Mouse (Mus musculus) megakaryocyte-erythroid progenitor cell, adult 5-6 weeks (primary cell): ENCODE measurements around the gene Adamtsl1. TPM values are rescaled to one million over a fixed set of nuclear protein-coding genes. Genes with fewer than 3 reads are reported as not detected.
A peak's percentile ranks its signal among the peaks of the same experiment; 100 is the strongest.

Experiments
- ATAC-seq: replicated peaks from 2 replicates; pipeline ENCODE4 v1.8.0; 2016; ENCODE audit warnings: mild to moderate bottlenecking, inconsistent platforms; ENCODE audit not compliant: severe bottlenecking, poor library complexity, low FRiP score, low TSS enrichment
- total RNA-seq, 2 experiments: library from RNA; stranded (forward) in 1 of 2; stranded (reverse) in 1 of 2; fragments of 200-1000, 215-1000 nt in 1 of 2; fragments of >200 nt in 1 of 2; fragmentation: Nextera tagmentation in 1 of 2; gene quantifications; 2 replicates each; pipeline ENCODE4 v1.2.3; 2014 to 2017

Adamtsl1 gene
- total RNA-seq, 2 experiments from 2014 or later = not detected

DNA sequence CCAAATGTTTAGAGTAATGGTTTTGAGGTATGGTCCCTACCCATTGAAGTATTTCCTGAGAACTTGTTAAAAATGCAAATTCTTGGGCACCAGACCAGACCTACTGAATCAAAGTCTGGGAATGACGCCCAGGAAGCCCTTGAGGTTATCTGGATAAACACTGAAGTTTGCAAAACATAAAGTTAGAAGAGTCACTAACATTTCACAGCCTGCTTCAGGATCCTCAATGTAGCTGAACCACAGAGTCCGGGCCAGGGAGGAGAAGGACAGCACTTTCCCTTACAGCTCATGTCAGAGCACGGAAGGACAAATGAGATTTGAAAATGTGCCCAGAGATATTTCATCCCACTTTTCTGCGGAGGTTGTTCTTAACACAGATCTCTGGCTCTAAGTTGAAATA lies 370.1 kb downstream of the Adamtsl1 start:
- no peak for ATAC-seq

GRCm38 (mm10) chr4:85889877-85890598 lies 376.1 kb downstream of the Adamtsl1 start:
- no peak for ATAC-seq

GRCm38 (mm10) chr4:85901316-85901715 lies 387.3 kb downstream of the Adamtsl1 start:
- ATAC-seq = no peak

- no peak for ATAC-seq
Measured at GRCm38 (mm10) chr4:85904217-85904616, 390.2 kb downstream of the Adamtsl1 start.

GRCm38 (mm10) chr4:85916034-85916433 lies 402.1 kb downstream of the Adamtsl1 start:
- no peak for ATAC-seq

DNA sequence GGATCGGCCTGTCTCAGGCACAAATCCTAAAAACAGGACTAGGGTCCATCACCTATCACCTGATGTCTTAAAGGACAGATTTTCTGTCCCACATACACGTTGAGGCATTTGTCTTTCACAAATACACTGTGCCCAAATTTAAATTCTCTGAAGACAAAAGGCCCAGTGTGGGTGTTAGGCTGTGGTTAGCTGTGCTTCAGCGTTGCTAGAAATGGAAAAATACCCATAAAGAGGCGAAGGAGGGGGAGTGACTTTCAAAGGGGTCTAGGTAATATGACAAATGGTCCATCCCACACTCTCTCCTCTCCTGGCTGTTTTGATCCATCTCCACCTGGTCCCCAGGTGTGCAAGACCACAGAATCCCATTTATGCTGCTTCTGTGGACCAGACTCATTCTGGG lies 404.4 kb downstream of the Adamtsl1 start:
- ATAC-seq = no peak

DNA sequence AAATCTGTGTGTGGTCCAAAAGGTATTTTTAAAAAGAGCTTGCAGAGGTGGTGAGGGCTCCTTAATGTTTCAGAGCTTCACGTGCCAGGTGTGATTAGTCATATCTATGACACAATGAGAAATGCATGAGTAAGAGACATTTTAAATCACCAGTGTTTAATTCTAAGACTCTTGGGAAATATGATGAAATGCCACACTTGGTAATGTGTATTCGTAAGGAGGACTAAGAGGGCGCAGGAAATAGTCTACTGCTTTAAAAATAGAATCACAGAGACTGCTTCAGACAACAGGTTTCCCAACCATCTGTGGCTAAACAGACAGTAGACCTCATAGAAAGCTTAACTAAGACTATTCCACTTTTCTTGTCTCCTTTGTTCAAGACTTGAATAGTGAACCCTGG lies 406.5 kb downstream of the Adamtsl1 start:
- ATAC-seq = no peak

DNA sequence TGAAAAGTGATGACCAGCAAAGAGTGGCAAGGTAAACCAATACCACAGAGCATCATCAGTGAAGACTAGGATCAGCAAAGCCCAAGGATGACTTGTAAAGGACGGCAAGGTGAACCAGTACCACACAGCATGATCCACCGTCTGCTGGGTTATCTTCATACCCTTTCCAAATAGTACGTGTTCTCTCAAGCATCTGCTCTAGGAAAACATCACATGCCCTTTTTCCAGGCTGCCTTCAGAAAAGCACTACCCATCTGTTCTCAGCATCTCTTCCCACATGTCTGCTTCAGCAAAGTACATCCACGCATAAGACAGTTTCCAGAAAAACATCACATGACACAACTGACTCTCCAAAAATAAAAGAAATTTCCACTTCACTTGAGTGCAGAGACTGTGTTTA lies 408.8 kb downstream of the Adamtsl1 start:
- no peak for ATAC-seq

- no peak for ATAC-seq
Measured at GRCm38 (mm10) chr4:85932129-85932528, 418.2 kb downstream of the Adamtsl1 start.

- no peak for ATAC-seq
Measured at GRCm38 (mm10) chr4:85939460-85939859, 425.5 kb downstream of the Adamtsl1 start.

- ATAC-seq = no peak
Measured at GRCm38 (mm10) chr4:85941857-85942256, 427.9 kb downstream of the Adamtsl1 start.

- peak; percentile 97 for ATAC-seq
Measured at GRCm38 (mm10) chr4:85953590-85953989, 439.6 kb downstream of the Adamtsl1 start.

GRCm38 (mm10) chr4:85955387-85955786 lies 441.4 kb downstream of the Adamtsl1 start:
- ATAC-seq = peak; percentile 31; the same call in 1 of the 2 replicates

DNA sequence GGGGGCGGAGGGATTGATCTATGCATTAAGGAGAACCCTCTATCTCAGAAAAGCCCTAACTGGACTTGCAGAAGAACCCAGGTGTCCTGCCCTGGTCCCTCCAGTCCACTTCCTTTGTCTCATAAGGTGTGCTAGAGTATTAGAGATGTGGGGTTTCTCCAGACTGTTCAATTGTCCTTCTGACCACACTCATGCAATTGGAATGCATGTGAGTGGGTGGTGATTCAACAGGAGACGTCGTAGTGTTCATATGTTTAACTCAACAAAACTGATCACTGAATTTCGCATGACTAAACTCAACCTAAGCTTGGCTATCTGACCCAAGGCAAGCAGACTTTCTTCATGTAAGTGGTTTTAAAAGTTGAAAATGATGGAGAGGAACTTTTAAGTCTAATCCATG lies 443.3 kb downstream of the Adamtsl1 start:
- ATAC-seq = no peak

DNA sequence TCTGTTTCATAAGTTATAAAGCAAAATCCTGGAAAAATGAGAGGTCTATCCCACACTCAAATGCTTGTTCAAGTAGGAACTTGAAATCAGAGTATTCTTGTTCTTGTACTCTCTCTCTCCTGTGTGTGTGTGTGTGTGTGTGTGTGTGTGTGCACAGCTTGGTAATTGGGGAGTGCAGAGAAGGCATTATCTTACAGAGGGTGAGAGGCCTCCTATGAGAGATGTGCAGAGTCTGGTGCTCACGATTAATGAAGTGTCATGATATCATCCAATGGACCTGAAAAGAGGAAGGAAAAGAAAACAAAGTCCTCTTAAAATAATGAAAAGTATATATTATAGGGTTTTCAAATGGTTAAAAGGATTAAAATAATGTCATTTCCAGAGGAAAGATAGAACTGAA lies 443.9 kb downstream of the Adamtsl1 start:
- ATAC-seq = no peak

DNA sequence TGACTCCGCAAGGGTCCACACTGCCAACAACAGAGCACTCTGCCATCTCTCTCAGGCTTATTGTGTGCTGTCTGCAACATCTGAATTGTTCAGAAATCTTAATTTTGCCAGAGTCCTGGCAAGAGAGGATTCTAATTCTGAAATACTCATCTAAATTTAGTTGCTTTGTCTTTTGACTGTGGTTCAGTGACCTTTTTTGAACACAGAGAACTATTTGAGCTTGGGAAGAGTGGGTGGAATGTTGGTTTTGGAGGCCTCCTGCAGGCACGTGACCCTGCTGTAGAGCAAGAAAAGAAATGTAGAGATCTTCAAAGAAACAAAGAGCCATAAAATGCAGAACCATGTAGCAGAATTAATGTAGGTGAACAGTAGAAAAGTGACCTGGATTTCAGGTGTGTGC lies 445.0 kb downstream of the Adamtsl1 start:
- no peak for ATAC-seq

GRCm38 (mm10) chr4:85976188-85976587 lies 462.2 kb downstream of the Adamtsl1 start:
- no peak for ATAC-seq

DNA sequence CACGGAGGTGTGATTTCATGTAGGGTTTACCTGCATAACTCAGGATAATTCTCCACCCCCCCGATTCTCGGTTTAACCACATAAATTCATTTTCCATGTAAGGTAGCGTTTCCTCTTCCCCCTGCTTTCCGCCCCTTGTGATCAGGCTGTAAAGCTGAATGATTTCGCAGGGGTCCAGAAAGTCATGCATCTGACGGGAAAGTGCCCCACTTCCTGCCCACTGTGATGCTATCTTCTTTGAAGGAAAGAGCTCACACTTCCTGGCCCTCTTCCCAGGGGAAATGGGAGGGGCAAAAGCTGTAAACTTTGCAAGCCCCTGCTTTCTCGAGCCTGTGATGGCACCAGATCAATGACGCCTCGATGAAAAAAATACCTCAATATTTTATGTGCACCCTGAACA lies 465.2 kb downstream of the Adamtsl1 start:
- ATAC-seq = no peak

- no peak for ATAC-seq
Measured at GRCm38 (mm10) chr4:86006596-86006995, 492.6 kb downstream of the Adamtsl1 start.

DNA sequence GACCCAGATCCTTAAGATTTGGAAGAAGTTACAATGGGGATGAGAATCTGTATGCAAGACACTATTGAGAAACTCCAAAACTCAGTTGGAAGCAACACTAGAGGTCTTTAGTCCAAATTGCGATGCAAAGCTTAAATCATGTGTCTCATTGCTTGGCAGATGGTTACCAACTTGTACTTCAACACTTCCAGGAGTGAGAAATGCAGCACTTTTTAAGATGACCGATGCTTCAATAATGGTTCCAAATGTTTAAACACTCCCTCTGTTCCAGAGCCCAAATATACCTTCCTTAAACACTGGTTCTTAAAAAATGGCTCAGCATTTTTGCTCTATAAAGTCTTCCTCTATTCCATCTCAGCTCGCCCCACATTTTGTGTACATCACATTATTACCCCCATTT lies 499.7 kb downstream of the Adamtsl1 start:
- no peak for ATAC-seq

GRCm38 (mm10) chr4:86018928-86019327 lies 505.0 kb downstream of the Adamtsl1 start:
- no peak for ATAC-seq

DNA sequence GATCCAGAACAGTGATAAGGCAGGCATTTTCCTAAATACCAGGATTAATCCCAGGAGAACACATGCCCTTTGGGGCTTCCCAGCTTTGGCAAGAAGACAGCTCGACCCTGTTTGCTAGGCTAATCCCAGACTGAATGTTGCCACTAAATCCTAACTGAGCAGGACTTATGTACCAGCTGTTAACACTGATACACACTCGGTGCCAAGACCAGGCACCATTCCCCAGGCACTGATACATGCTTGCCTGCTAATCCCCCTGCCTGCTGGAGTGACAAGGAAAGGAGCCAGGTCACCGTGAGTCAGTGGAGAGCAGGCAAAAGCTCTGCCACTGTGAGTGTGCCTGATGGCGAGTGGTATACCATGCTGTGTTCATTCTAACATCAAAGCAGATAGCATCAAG lies 505.6 kb downstream of the Adamtsl1 start:
- ATAC-seq = no peak
